Mouse (Mus musculus) liver, adult 2 months (tissue): Measurements from ENCODE around the gene A830031A19Rik.

ENCODE experiments used
- CTCF ChIP-seq: fragments of 200-500 bp; IDR thresholded peaks from 2 replicates; pipeline ENCODE4 v1.5.1; 2011; ENCODE audit warnings: low read depth, low read length, control low read depth
- POLR2A ChIP-seq: fragments of 200-500 bp; IDR thresholded peaks from 2 replicates; pipeline ENCODE4 v1.6.1; 2011; ENCODE audit warnings: low read length, control low read depth; ENCODE audit not compliant: insufficient read depth; ENCODE audit errors: extremely low read depth

DNA sequence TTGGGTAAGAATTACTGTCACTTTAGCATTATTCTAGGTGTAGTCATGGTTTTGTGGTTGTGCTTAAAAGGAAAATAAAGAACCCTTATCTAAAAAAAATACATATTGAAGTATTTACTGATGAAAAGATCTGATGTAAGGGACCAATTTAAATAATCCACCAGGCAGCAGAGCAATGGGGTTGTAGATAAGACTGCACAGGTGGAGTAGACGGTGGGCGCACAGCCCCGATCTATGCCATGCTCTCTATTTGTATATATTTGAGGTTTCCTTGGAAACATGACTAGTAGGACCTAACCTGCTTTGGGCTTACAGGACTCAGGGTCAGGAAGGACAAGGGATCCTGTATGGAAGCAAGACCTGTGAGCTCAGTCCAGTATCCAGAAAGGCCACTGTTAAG lies 34.5 kb upstream of the A830031A19Rik start:
- no peak for TF ChIP-seq CTCF
- no peak for TF ChIP-seq POLR2A
